Mouse (Mus musculus) MEL (cell line): ENCODE results near the gene Itga9. TPM values are rescaled to one million over a fixed set of nuclear protein-coding genes. Genes with fewer than 3 reads are reported as not detected.

Source experiments
- DNase-seq: peaks from one replicate; pipeline ENCODE4 v3.0.0; 2011; ENCODE audit warnings: low read depth, low spot score
- H3K27ac ChIP-seq: 2 replicates; pipeline ENCODE4 v1.5.1; 2012; ENCODE audit warnings: low read depth, mild to moderate bottlenecking, control low read depth, low read length, moderate library complexity; ENCODE audit not compliant: control insufficient read depth
- H3K27me3 ChIP-seq, 2 experiments: fragments of 150-350 bp in 1 of 2; sonication (generic) in 1 of 2; 2 replicates each; pipeline ENCODE4 v1.6.1; 2012; ENCODE audit warnings: low read length in 2 of 2, mild to moderate bottlenecking in 2 of 2, improper control_type of control experiment in 1 of 2, moderate library complexity in 1 of 2; ENCODE audit not compliant: insufficient read depth in 2 of 2, control insufficient read depth in 1 of 2
- H3K36me3 ChIP-seq, 2 experiments: 2 replicates each; pipeline ENCODE4 v1.6.1; 2012 to 2014; ENCODE audit warnings: low read length in 2 of 2, improper control_type of control experiment in 1 of 2, inconsistent platforms in 1 of 2, mild to moderate bottlenecking in 1 of 2; ENCODE audit not compliant: insufficient read depth in 2 of 2, control insufficient read depth in 1 of 2
- H3K4me1 ChIP-seq, 2 experiments: fragments of 150-350 bp in 1 of 2; sonication (generic) in 1 of 2; 2 replicates each; pipeline ENCODE4 v1.6.1; 2012; ENCODE audit warnings: low read length in 2 of 2, improper control_type of control experiment in 1 of 2, mild to moderate bottlenecking in 1 of 2; ENCODE audit not compliant: insufficient read depth in 2 of 2, control insufficient read depth in 1 of 2
- H3K4me3 ChIP-seq, 2 experiments: fragments of 150-350 bp in 1 of 2; sonication (generic) in 1 of 2; 2 replicates each; pipeline ENCODE4 v1.5.1; 2012; ENCODE audit warnings: low read depth in 2 of 2, low read length in 2 of 2, mild to moderate bottlenecking in 2 of 2, moderate library complexity in 2 of 2, control low read depth in 1 of 2, improper control_type of control experiment in 1 of 2; ENCODE audit not compliant: control insufficient read depth in 1 of 2, insufficient read depth in 1 of 2
- H3K79me2 ChIP-seq: 2 replicates; pipeline ENCODE4 v1.6.1; 2012; ENCODE audit warnings: mild to moderate bottlenecking, low read length, moderate library complexity; ENCODE audit not compliant: control insufficient read depth, poor library complexity, insufficient read depth
- H3K9ac ChIP-seq: 2 replicates; pipeline ENCODE4 v1.6.1; 2012; ENCODE audit warnings: low read depth, mild to moderate bottlenecking, control low read depth, low read length, moderate library complexity; ENCODE audit not compliant: control insufficient read depth, poor library complexity, severe bottlenecking
- H3K9me3 ChIP-seq: fragments of 150-350 bp; sonication (generic); replicated peaks from 2 replicates; pipeline ENCODE4 v1.6.1; 2012; ENCODE audit warnings: mild to moderate bottlenecking, low read length, improper control_type of control experiment, moderate library complexity; ENCODE audit not compliant: insufficient read depth
- BHLHE40 ChIP-seq: IDR thresholded peaks from 2 replicates; pipeline ENCODE4 v1.6.1; 2012; ENCODE audit warnings: low read depth, mild to moderate bottlenecking, inconsistent platforms, low read length, improper control_type of control experiment, borderline replicate concordance
- CHD1 ChIP-seq: IDR thresholded peaks from 2 replicates; pipeline ENCODE4 v1.6.1; 2012; ENCODE audit warnings: low read depth, mild to moderate bottlenecking, inconsistent platforms, low read length, improper control_type of control experiment
- CTCF ChIP-seq, 3 experiments: IDR thresholded peaks in 2 of 3; conservative IDR thresholded peaks in 1 of 3; 2 replicates each; pipeline ENCODE4 v1.5.1; 2011 to 2012; ENCODE audit warnings: low read length in 3 of 3, low read depth in 2 of 3, mild to moderate bottlenecking in 2 of 3, improper control_type of control experiment in 1 of 3, inconsistent platforms in 1 of 3, mixed read lengths in 1 of 3, moderate library complexity in 1 of 3; ENCODE audit not compliant: control insufficient read depth in 1 of 3, insufficient read depth in 1 of 3, poor library complexity in 1 of 3, severe bottlenecking in 1 of 3
- E2F4 ChIP-seq: IDR thresholded peaks from 2 replicates; pipeline ENCODE4 v1.6.1; 2011; ENCODE audit warnings: low read depth, low read length, improper control_type of control experiment, borderline replicate concordance
- ELF1 ChIP-seq: IDR thresholded peaks from 2 replicates; pipeline ENCODE4 v1.6.1; 2014; ENCODE audit warnings: low read depth, mild to moderate bottlenecking, inconsistent platforms, low read length, improper control_type of control experiment, moderate library complexity
- GATA1 ChIP-seq: IDR thresholded peaks from 2 replicates; pipeline ENCODE4 v1.6.1; 2011; ENCODE audit warnings: low read depth, low read length, improper control_type of control experiment
- HCFC1 ChIP-seq: IDR thresholded peaks from 2 replicates; pipeline ENCODE4 v1.6.1; 2012; ENCODE audit warnings: low read depth, mild to moderate bottlenecking, inconsistent platforms, low read length, improper control_type of control experiment, moderate library complexity
- JUND ChIP-seq: IDR thresholded peaks from 2 replicates; pipeline ENCODE4 v1.6.1; 2011; ENCODE audit warnings: low read depth, mild to moderate bottlenecking, improper control_type of control experiment, low read length
- KAT2A ChIP-seq: conservative IDR thresholded peaks from 2 replicates; pipeline ENCODE4 v1.6.1; 2012; ENCODE audit warnings: low read depth, low read length, improper control_type of control experiment, inconsistent platforms
- MAX ChIP-seq: IDR thresholded peaks from 2 replicates; pipeline ENCODE4 v1.6.1; 2011; ENCODE audit warnings: low read length, improper control_type of control experiment
- MEF2A ChIP-seq: IDR thresholded peaks from 2 replicates; pipeline ENCODE4 v1.6.1; 2014; ENCODE audit warnings: low read depth, mild to moderate bottlenecking, inconsistent platforms, low read length, improper control_type of control experiment; ENCODE audit not compliant: poor library complexity, insufficient replicate concordance, severe bottlenecking; ENCODE audit errors: extremely low read depth
- MYC ChIP-seq: IDR thresholded peaks from 2 replicates; pipeline ENCODE4 v1.6.1; 2011; ENCODE audit warnings: low read depth, mild to moderate bottlenecking, low read length, improper control_type of control experiment, moderate library complexity
- NRF1 ChIP-seq: IDR thresholded peaks from 2 replicates; pipeline ENCODE4 v1.6.1; 2014; ENCODE audit warnings: low read depth, mild to moderate bottlenecking, inconsistent platforms, low read length, improper control_type of control experiment, moderate library complexity; ENCODE audit not compliant: poor library complexity, insufficient read depth, severe bottlenecking
- POLR2A ChIP-seq, 2 experiments: IDR thresholded peaks; 2 replicates each; pipeline ENCODE4 v1.6.1; 2011 to 2012; ENCODE audit warnings: low read length in 2 of 2, mild to moderate bottlenecking in 2 of 2, control low read depth in 1 of 2, improper control_type of control experiment in 1 of 2, low read depth in 1 of 2, moderate library complexity in 1 of 2; ENCODE audit not compliant: control insufficient read depth in 1 of 2, insufficient read depth in 1 of 2, poor library complexity in 1 of 2
- POLR2AphosphoS5 ChIP-seq: IDR thresholded peaks from 2 replicates; pipeline ENCODE4 v1.6.1; 2012; ENCODE audit warnings: low read depth, borderline replicate concordance, mild to moderate bottlenecking, inconsistent platforms, low read length, moderate library complexity, mixed read lengths
- RCOR1 ChIP-seq: IDR thresholded peaks from 2 replicates; pipeline ENCODE4 v1.6.1; 2012; ENCODE audit warnings: low read depth, mild to moderate bottlenecking, inconsistent platforms, low read length, improper control_type of control experiment
- SIN3A ChIP-seq: IDR thresholded peaks from 2 replicates; pipeline ENCODE4 v1.6.1; 2012; ENCODE audit warnings: low read length, improper control_type of control experiment, inconsistent platforms
- TAL1 ChIP-seq: IDR thresholded peaks from 2 replicates; pipeline ENCODE4 v1.6.1; 2012; ENCODE audit warnings: mild to moderate bottlenecking, inconsistent platforms, low read length, moderate library complexity, mixed read lengths
- TCF12 ChIP-seq: IDR thresholded peaks from 2 replicates; pipeline ENCODE4 v1.6.1; 2014; ENCODE audit warnings: low read depth, mild to moderate bottlenecking, inconsistent platforms, low read length, improper control_type of control experiment, moderate library complexity
- USF2 ChIP-seq, 2 experiments: IDR thresholded peaks; 2 replicates each; pipeline ENCODE4 v1.6.1; 2011 to 2012; ENCODE audit warnings: improper control_type of control experiment in 2 of 2, low read length in 2 of 2, borderline replicate concordance in 1 of 2, inconsistent platforms in 1 of 2, low read depth in 1 of 2, mild to moderate bottlenecking in 1 of 2; ENCODE audit not compliant: insufficient read depth in 1 of 2
- ZC3H11A ChIP-seq: IDR thresholded peaks from 2 replicates; pipeline ENCODE4 v1.6.1; 2012; ENCODE audit warnings: low read depth, mild to moderate bottlenecking, inconsistent platforms, low read length, improper control_type of control experiment
- ZKSCAN1 ChIP-seq: IDR thresholded peaks from 2 replicates; pipeline ENCODE4 v1.6.1; 2012; ENCODE audit warnings: low read depth, mild to moderate bottlenecking, inconsistent platforms, low read length, improper control_type of control experiment, moderate library complexity
- ZMIZ1 ChIP-seq: IDR thresholded peaks from 2 replicates; pipeline ENCODE4 v1.6.1; 2012; ENCODE audit warnings: low read depth, mild to moderate bottlenecking, inconsistent platforms, low read length, improper control_type of control experiment, moderate library complexity
- ZNF384 ChIP-seq: IDR thresholded peaks from 2 replicates; pipeline ENCODE4 v1.6.1; 2012; ENCODE audit warnings: low read depth, mild to moderate bottlenecking, inconsistent platforms, low read length, improper control_type of control experiment
- polyA plus RNA-seq, 2 experiments: library from polyadenylated mRNA; stranded (reverse) in 1 of 2; unstranded in 1 of 2; fragments of >175 nt in 1 of 2; fragments of >200 nt in 1 of 2; gene quantifications; 2 replicates each; pipeline versions ENCODE4 v1.2.1 to v1.2.4; 2012; ENCODE audit warnings: low replicate concordance in 2 of 2, low read depth in 1 of 2; ENCODE audit not compliant: insufficient read length in 2 of 2, insufficient read depth in 1 of 2, missing spikeins in 1 of 2
- total RNA-seq: library from RNA; depleted of rRNA; stranded (reverse); fragments of 300-350 nt; gene quantifications from 2 replicates; pipeline ENCODE4 v1.2.3, GENCODE M21; 2012

Gene Itga9
- total and polyA plus RNA-seq, 3 experiments, result 0.19 to 0.21 TPM; not detected in 1

DNA sequence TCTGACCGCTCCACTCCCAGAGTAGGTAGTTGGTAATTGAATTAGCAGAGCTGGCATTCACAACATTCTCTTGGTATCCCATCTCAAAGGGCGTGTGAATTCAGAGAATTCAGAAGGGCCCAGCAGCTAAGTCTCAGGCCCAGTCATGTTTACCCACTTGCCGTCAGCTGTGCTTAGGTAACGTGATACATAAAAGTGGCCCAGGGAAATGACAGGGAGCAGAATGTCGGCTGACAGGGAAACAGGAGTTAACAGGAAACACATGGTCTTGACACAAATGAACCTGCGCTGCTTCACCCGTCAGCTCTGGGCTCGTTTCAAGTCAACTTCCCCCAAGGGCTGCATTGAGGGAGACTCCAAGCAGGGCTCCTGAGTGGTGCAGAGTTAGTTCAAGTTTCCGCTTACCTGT is 256.4 kb downstream of the Itga9 start:
- Histone ChIP-seq H3K9me3 (no peaks in the 10 kb centered on the region), H3K27me3 (no peaks in the 10 kb centered on the region)

DNA sequence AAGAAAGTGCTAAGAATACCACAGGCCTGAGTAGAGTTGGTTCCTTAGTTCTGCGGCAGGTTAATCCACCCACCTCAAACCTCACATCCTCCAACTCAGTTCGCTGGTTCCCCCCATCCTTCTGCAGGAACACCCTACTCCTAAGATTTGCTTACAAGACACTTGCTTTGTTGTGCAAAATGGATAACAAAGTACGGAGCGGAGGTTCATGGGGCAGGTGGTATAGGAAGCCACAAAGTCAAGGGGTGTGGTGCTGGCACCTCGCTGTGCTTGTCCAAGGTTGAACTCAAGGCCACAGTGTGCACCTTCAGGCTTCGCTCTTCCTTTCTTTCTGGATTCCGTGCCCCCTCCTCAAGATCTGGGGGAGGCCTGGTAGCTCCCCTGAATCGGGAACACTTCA is 257.0 kb downstream of the Itga9 start:
- DNase-seq, result no peak
- TF ChIP-seq JUND, result no peak
- TF ChIP-seq BHLHE40, result no peak
- TF ChIP-seq HCFC1, result no peak
- TF ChIP-seq TAL1, result no peak
- TF ChIP-seq E2F4, result no peak
- no peak for TF ChIP-seq KAT2A
- no peak for TF ChIP-seq MEF2A
- TF ChIP-seq CHD1, result no peak
- no peak for TF ChIP-seq RCOR1
- TF ChIP-seq ZMIZ1, result no peak
- no peak for TF ChIP-seq USF2 (IDR thresholded peaks at IDR 0.05; ENCODE audit: borderline replicate concordance in 1 of 2, insufficient read depth in 1 of 2, low read depth in 1 of 2, low read length in 2 of 2)
- no peak for TF ChIP-seq ZC3H11A
- TF ChIP-seq GATA1, result no peak
- TF ChIP-seq POLR2AphosphoS5, result no peak
- TF ChIP-seq ZNF384, result no peak
- TF ChIP-seq ELF1, result no peak
- no peak for TF ChIP-seq SIN3A
- TF ChIP-seq, all 39 proteins: peak for 0
- Histone ChIP-seq H3K9ac (no peak overlapping the region), H3K4me1 (peaks cover 3 to 6% of the 10 kb centered on the region in 2 experiments; a peak in 1 of 4 replicates), H3K27me3 (no peaks in the 10 kb centered on the region), H3K9me3 (no peaks in the 10 kb centered on the region), H3K79me2 (no peaks in the 10 kb centered on the region), H3K4me3 (no peak overlapping the region), H3K27ac (no peak overlapping the region), H3K36me3 (no peaks in the 10 kb centered on the region; a peak in 1 of 4 replicates)

More for the DNA sequence above, 256.4 kb downstream of the Itga9 start:
- Histone ChIP-seq H3K4me1 (peaks cover 3 to 6% of the 10 kb centered on the region in 2 experiments; a peak in 1 of 4 replicates), H3K4me3 (no peak overlapping the region), H3K79me2 (no peaks in the 10 kb centered on the region), H3K9ac (no peak overlapping the region), H3K36me3 (no peaks in the 10 kb centered on the region; a peak in 1 of 4 replicates), H3K27ac (no peak overlapping the region)
- TF ChIP-seq CHD1, result no peak
- no peak for TF ChIP-seq POLR2A (IDR thresholded peaks at IDR 0.05; ENCODE audit: control insufficient read depth in 1 of 2, insufficient read depth in 1 of 2, low read depth in 1 of 2, low read length in 2 of 2, poor library complexity in 1 of 2)
- no peak for TF ChIP-seq MAX
- TF ChIP-seq CTCF (IDR thresholded peaks at IDR 0.05 in 2 of 3, conservative IDR thresholded peaks at IDR 0.05 in 1 of 3; ENCODE audit: control insufficient read depth in 1 of 3, insufficient read depth in 1 of 3, low read depth in 2 of 3, low read length in 3 of 3, poor library complexity in 1 of 3, severe bottlenecking in 1 of 3), result no peak
- TF ChIP-seq ELF1, result no peak
- no peak for TF ChIP-seq ZKSCAN1
- no peak for TF ChIP-seq USF2 (IDR thresholded peaks at IDR 0.05; ENCODE audit: borderline replicate concordance in 1 of 2, insufficient read depth in 1 of 2, low read depth in 1 of 2, low read length in 2 of 2)
- TF ChIP-seq MYC, result no peak
- no peak for TF ChIP-seq KAT2A
- no peak for TF ChIP-seq TCF12
- TF ChIP-seq NRF1, result no peak
- no peak for TF ChIP-seq TAL1
- no peak for TF ChIP-seq HCFC1
- DNase-seq, result no peak
